Mouse (Mus musculus) cerebellum, adult 11-12 months (tissue): ENCODE data around the gene Hnrnpd.

Experiments
- DNase-seq: peaks from one replicate; pipeline ENCODE4 v3.0.0; 2022

Gene Hnrnpd

GRCm38 (mm10) chr5:99978699-99979442, at the start of gene Hnrnpd, which contains the start of gene 4930524J08Rik:
Gene Hnrnpd, minus strand, starts transcription at chr5:99978938.
Gene 4930524J08Rik, plus strand, starts transcription at chr5:99979061.
- DNase-seq, result peak; percentile 97

DNA sequence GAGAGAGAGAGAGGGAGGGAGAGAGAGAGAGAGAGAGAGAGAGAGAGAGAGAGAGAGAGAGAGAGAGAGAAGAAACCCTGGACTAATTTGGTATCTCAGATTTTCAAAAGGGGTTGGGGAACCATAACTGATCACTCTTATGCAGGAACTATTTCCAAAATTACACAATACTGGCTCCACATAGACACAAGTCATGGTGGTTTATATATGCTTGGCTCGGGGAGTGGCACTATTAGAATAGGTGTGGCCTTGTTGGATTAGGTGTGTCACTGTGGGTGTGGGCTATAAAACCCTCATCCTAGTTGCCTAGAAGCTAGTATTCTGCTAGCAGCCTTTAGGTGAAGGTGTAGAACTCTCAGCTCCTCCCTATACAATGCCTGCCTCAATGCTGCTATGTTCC, 46.1 kb upstream of the Hnrnpd start:
- no peak for DNase-seq

DNA sequence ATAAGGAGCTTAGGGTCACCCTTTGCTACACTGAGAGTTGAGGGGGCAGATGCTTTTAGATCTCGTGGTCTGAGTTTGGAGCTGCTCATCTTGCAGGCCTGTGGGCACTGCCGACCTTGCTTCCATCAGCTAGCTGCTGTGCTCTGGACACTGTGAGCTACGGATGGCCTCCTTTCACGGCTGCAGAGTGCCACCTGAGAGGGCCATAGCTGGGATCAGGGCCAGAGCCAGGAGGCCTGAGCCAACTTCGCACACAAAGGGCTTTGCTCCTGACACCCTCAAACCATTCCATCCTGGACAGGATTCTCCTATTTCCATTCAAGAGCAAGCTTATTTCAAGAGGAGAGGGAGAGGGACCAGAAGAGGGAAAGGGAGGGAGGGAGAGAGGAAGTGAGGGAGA, 45.7 kb upstream of the Hnrnpd start:
- no peak for DNase-seq

GRCm38 (mm10) chr5:100020089-100020488, 41.4 kb upstream of the Hnrnpd start:
- no peak for DNase-seq

- no peak for DNase-seq
Measured at GRCm38 (mm10) chr5:100012599-100012998, 33.9 kb upstream of the Hnrnpd start.

GRCm38 (mm10) chr5:100008485-100008884, 29.7 kb upstream of the Hnrnpd start:
- no peak for DNase-seq

GRCm38 (mm10) chr5:100007040-100007375, 28.3 kb upstream of the Hnrnpd start:
- no peak for DNase-seq

DNA sequence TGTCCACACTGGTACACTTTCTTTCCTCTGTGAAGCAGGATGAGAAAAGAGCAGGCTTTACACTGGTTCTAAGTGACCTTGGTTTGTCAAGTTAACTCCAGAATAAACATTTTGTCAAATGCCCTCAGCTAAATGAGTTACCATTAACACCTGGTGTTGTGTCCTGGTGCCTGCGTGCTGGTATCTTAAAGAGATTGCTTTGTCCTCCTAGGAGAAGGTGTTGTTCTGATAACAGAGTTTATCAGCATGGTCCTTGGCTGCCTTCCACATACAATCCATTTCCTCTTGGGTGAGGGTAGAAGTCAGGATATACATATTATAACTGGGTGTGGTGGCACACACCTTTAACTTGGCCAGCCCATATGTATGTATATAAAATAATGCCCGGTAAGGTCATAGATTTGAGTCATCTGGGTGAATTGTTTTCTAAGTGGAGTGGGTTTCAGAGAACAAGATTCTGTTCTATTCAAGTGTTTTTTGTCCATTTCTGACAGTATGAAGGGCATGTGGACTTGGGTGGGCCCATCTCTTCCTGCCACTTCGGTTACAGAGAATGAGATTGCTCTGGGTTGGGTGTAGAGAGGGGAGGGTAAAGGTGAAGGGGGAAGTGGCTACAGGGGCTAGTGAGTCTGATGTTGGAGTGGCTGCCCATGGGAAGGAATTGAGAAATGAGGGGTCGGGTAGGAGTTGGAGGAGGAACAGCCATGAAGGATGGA, 27.7 kb upstream of the Hnrnpd start:
- no peak for DNase-seq

- DNase-seq, result no peak
Measured at GRCm38 (mm10) chr5:100005896-100006295, 27.2 kb upstream of the Hnrnpd start.

GRCm38 (mm10) chr5:100005431-100005830, 26.7 kb upstream of the Hnrnpd start:
- DNase-seq, result no peak

GRCm38 (mm10) chr5:100003895-100004294, 25.2 kb upstream of the Hnrnpd start:
- no peak for DNase-seq

DNA sequence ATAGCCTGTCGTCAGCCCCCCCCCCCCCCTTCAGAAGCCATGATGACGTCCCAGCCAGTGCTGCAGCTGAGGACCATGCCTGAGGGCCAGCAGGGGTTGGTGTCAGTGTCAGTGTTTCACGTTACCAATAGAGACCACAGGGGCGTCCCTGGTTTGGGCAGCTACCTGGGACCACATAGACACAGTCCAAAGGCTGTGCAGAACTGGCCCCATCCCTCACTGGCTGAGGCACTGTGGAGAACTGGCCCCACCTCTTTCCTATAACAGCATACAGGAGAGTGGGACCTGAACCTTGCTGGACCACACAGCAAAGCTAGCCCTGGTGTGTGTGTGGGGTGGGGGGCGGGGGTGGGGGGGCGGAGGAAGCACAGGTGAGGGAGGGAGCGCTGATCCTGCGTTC, 21.8 kb upstream of the Hnrnpd start:
- DNase-seq, result no peak

- no peak for DNase-seq
Measured at GRCm38 (mm10) chr5:100000048-100000447, 21.3 kb upstream of the Hnrnpd start.

DNA sequence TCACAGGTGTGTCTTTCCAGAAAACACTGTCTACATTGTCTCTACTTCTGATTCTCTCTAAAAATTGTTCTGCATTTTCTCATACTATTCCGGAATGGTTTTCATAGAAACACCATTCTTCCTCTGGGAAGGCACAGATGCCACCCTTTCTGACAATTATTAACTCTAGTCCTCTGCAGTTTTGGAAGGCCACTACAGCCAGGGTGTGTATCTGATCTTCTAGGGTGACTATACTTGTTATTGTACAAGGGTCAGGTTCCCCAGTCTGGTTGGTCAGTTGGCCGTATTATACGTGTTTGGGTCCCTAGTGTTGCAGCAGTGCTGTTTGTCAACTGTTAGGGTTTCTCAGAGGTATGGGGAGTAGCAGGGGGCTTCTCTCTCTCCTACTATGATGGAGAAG, 15.9 kb upstream of the Hnrnpd start:
- DNase-seq, result no peak

GRCm38 (mm10) chr5:99994166-99994565, 15.4 kb upstream of the Hnrnpd start:
- no peak for DNase-seq

- no peak for DNase-seq
Measured at GRCm38 (mm10) chr5:99983452-99984061, 4.8 kb upstream of the Hnrnpd start.

- peak; percentile 82 for DNase-seq
Measured at GRCm38 (mm10) chr5:99977516-99978301, 1.0 kb downstream of the Hnrnpd start.

GRCm38 (mm10) chr5:99976334-99976955, 2.3 kb downstream of the Hnrnpd start:
- DNase-seq, result no peak

GRCm38 (mm10) chr5:99975776-99976175, 3.0 kb downstream of the Hnrnpd start:
- DNase-seq, result no peak

DNA sequence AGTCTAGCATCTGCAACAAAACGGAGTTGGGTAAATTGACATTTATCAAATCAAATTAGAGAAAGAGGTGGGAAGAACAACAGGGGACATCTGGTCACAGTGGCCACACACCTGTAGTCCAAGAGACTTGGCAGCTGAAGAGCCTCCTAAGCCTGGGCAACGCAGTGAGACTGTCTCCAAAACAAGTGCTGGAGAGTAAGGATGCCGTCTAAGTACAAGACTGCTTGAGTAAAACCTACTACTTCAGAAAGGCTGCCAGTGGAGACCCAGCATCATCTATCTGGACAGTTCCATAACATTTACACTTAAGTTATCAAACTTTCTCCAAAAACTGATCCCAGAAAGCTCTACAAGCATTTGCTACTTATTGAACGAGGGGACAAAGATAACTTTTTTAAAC, 3.7 kb downstream of the Hnrnpd start:
- DNase-seq, result no peak

GRCm38 (mm10) chr5:99973941-99974340, 4.8 kb downstream of the Hnrnpd start:
- DNase-seq, result no peak

DNA sequence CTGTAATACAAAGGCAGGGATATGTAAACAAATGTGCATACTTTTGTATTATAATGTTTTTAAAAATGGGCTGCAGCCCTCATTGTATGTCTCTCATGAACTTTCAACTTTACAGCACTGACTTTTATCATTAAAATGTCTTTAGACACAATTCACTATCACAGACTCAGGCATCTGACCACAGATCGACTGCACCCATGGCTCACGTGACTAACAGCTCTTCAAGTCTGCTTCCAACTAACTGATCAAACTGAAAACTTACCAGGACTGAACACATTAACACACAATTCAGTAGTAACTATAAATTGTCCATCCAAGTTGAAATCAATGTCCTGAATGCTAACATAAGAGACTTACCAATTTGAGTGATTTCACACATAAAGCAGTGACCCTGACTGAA, 18.8 kb downstream of the Hnrnpd start:
- DNase-seq, result no peak
